Mouse (Mus musculus) R1 (cell line): Measurements from ENCODE around the gene Gm21915.

Experiments used
- DNase-seq: peaks from one replicate; pipeline ENCODE4 v3.0.0-alpha.2; 2018; ENCODE audit warnings: low read depth, low spot score

The Gm21915 gene

DNA sequence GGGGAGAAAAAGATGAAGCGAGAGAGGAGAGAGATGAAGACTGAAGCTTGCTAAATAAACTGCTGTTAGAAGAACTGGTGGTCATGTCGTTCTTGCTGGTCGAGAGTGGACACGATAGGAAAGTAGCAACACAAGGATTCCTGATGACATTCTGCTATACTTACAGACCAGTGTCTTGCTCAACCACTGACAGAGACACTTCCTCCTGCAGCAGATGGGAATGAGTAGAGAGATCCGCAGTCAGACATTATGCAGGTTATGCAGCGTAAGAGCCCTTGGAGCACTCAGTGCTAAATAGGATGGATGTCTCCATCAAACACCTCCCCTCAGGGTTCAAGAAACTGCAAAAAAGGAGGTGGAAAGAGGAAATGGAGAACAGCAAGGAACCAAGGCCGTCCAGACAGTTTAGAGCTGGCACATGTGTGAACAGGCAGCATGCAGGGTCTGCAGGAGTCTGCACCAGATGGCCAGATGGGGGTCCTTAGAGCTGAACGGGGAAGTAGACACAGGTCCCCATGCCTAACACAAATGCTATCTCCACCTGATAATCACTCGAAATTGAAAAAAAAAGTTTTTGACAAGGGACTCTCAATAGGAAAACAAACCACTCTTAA lies 4.1 kb upstream of the Gm21915 start:
- no peak for DNase-seq

DNA sequence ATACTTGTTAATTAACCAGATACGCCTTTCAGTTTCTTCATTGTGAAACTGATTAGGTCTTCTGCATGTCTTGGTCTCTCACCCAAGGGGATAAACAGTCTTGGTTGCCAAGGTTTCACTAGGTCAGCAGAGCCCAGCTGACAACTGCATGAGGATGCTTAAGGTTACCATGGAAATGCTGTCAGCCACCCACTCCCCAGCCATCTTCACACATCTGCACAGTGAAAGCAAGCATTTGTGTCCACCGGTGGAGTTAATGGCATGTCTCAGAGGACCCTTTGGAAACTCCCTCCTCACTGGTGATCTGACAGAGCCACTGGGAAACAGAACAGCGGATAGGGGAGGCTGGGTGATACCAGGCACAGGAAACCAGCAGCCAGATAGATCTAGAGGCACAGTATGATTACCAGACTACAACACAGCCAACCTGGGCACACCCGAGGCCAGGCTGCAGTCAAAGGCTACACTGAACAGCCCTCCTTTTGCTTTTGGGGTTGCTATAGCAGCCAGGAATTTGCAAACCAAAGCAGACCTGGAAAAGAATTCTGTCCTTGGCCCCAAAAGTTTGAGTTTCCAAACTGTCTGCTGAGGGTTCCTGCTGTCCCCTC lies 1.0 kb downstream of the Gm21915 start:
- peak; percentile 44 for DNase-seq

DNA sequence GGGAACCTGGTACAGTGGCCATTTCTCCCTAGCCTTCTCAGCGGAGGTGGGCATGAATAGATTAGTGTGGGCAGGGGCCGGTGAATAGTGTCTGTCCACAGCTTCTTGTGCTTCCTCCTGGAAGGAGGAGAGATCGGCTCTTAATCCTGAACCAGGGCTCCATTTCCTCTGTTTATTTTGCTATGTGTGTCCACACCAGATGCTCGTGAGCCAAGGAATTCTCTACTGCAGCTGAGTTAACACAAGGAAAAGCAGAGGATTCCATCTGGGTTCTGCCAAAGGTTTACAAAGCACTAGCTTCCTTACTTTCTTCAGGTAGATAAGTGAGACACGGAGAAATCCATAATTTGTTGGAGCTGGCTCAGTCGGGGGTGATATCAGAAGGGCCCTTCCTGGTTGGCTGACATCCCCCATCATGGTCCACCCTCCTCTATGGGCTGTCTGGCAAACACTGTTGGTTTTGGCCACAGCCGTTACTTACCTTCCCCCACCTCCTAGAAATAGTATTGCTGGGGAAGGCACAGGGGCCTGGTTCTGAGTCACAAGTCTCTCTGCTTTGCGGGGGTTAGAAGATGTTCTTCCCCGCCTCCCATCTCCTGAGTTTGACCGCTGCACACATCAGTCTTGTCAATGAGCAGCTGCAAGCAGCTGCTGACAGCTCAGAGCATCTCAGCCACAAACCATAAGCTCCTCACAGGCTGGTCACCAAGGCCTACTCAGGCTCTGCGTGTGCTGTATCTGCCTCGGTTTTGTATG lies 5.0 kb downstream of the Gm21915 start:
- no peak for DNase-seq

DNA sequence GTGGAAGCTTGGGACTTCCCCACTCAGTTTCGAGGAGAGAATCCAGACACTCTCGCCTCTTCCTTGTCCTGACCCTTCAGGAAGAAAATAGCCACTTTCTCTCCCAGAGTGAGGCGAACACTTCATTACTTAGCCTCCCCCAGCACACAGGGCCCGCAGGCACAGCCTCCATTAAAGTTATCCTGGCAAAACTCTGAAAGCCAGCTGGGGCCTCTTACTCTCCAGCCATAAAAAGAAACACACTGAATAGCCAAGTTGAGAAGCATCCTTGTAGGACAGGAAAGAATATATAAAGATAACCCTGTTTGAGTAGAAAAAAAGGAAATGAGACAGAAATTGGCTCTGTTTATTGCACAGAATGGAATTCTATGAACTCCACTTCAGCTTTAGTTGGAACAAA lies 8.2 kb downstream of the Gm21915 start:
- DNase-seq: no peak

DNA sequence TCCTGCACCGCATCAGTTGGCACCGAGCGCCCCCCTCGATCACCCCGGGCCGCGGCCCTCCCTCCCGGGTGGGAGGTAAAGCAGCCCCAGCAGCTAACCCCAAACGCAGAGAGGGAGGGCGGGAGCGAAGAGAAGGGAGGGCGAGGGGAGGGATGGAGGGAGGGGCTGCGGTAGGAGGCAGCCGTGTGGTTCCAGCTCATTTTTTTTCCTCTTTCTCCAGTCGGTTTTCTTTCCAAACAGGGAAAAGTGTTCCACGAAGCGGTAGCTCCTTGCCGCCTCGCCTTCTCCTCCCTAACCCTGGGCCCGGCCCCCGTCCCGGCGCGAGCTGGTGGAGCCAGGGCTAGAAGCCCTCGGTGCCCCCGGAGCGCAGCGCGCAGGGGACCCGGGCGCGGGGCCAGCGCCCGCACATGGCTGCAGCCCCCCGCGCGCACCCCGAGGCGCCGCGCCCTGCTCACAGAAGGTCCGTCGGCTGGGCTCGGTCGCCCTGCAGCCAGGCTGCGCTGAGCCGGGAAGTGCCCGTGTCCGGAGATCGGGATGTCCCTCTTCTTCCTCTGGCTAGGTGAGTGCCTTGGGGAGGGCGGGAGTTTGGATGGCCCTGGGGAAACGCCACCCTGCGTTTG lies 15.5 kb downstream of the Gm21915 start, which contains the start of gene Clmp:
Gene Clmp (plus strand): TSS at position 162 of the 620 bp plus-strand sequence.
- peak; percentile 57 for DNase-seq

DNA sequence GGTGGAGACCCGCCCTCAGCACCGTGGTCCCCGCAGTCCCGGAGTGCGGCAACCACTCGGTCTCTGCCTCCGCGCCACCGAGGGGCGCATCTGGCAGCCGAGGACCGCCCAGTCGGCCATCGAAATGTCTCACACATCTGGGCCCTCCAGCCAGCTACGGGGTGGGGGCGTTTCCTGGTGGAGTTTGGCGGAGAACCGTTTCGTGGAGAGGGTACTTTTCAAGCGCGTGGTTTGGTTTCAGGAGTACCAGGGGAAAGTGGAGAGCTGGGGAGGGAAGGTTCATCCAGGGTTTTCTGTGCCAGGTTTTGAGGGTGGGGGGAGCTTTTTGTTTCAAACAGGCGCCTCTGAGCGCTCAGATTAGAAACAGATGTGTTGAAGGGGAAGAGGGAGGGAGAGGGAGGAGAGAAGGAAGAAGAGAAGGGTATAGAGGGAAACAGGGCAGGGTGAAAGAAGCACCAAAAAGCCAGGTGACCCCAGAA lies 16.0 kb downstream of the Gm21915 start:
- peak; percentile 47 for DNase-seq

DNA sequence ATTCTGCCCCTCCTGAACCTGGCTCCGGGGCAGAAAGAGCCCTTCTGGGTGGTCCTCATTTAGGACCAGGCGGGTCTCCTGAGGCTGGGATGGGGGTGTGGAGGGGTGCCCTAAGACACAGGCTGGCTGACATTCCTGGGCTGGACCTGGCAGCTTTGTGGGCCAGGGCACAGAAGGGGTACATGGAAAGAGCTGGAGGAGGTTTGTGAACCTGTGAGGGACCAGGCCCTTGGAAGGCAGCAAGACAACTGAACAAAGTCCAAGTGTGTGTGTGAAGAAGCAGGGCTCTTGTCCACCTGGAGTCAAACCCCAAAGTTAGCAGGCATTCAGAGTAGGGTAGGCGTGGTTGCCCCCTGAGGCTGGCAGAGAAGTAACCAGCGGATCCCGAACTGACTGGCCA lies 16.6 kb downstream of the Gm21915 start:
- DNase-seq: no peak

DNA sequence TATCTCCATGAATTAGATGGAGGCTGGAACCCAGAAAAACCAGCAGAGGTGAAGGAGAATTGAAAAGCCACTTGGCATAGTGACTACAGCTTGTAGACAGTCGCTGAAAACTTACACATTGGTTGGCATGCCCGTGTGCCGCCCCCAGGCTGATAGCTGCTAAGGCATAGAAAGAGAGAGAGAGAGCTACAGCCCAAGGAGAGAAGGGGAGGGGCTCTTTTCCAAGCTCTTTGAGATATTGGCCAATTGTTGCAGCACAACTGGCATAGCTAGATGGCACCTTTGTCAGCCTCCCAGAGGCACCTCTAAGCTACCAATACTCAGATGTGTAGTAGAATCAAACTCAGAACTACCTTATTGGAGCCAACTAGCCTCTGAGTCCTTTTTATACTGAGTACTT lies 17.1 kb downstream of the Gm21915 start:
- DNase-seq: no peak

DNA sequence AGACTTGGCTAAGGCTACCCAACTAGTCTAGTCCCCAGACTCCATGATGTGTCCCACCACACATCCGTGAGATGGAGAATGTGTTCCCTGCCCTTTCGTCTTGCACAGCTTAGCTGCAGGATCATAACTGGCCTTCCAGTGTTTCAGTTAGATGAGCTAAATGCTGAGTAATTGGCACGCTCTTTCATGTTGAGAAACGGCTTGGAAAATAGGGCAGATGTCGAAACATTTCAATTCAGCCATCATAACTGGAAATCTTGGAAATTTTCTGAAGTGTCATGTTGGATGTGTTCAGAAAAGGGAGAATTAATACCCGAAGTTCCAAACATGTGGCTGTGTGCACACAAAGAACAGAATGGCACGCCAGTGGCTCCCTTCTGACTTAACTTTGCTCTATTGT lies 20.1 kb downstream of the Gm21915 start:
- DNase-seq: no peak

DNA sequence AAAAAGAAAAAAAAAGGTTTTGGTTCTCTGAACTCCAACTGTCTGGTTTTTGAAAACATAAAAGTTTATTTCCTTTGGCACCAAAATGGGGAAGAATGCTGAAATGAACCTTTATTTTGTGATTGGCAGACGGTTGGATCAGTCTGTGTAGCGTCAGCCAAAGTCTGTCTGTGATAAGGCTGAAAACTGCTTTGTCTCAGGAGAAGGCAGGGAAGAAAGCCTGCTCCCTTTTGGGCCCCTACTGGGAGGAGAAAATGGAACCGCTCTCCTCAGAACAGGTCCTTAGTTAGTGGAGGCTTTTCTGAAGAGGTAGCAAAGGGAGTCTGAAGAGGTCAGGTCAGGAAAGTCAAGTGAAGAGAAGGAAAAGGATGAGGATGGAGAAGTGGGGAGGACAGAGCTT lies 22.6 kb downstream of the Gm21915 start:
- DNase-seq: no peak

DNA sequence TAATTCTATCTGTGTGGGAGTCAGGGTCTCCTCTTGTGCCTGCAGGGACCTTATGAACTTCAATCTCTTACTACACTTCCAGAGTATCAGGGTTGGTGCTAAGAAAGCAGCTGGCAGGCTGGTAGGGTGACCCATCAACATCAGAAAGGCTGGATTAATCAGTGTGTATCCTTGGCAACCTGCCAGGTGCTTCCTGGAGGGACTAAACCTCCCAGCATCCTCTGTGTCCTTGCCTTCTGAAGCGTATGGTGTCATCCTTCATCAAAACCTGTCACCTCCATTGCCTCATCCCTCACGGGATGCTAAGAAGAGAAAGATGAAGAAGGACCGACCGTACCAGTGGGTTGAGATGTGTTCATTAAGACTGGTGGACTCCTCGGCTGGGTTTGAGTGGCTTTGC lies 23.4 kb downstream of the Gm21915 start:
- DNase-seq: peak; percentile 11

DNA sequence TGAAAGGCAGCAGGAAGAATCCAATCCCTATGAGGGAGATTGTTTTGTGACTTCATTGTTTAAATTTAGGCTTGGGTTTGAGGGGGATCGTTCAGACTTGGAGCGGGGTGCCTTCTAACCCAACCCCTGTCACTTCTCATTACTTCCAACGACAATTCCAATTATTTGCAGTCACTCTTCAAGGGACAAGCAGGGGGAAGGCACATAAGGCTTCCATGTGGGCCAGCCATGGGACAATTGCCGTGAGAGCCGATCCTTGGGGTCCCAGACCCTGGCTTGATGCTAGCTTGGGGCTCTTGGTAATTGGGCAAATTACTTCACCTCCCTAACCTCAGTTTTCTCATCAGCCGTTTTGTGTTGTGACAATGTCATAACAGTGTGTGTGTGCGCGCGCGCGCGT lies 23.9 kb downstream of the Gm21915 start:
- no peak for DNase-seq

DNA sequence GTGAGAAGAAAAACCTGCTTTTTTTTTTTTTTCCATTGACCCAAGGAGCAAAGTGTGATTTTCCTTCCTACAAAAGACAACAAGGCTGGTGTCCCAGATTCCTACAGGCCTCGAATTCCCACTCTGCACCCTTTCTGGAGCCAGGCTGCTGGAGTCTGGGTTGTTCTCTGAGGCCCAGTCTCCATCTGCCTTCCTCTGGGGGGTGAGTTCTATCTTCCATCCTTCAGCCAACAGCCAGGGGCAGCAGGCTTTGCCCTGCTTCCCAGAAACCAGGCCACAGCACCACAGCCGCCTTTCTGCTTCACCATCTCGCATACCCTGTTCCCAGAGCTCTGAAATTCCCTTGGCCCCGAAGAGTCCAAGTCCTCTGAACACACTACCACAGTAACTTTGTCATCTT lies 25.7 kb downstream of the Gm21915 start:
- DNase-seq: no peak

DNA sequence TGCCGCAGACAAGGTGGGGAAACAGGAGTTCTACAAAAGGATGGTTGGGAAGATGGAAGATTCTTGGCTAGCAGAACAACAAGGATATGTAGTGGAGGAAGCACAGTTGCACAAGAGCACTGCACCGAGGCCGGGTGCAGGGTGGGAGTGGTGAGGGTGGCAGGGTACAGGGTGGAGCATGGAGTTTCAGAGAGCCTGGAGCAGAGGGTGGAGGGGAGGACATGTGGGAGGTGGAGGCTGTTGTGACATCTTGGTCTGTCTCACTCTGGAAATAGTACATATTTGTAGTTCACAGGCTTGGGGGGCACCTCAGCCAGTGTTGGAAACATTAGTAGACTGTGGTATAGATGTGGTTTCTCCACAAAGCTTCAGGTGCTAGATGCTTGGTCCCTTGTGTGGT lies 28.8 kb downstream of the Gm21915 start:
- DNase-seq: no peak

DNA sequence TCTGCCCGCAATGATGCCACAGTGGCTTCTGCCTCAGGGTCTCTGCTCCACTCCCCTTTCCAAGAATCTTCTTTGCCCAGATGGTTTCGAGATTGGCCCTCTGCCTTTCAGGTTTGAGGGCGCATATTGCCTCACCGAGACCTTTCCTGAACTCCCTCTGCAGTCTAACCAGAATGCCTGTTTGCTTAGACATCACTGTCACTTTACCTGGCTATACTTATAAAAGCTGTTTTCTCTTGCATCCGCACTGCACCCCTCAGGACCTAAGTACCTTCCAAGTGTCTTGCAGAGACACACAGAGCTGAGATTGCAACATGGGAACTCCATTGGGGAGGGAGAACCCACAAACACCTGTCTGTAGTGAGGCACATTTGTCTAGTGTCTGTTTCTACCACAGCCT lies 29.8 kb downstream of the Gm21915 start:
- no peak for DNase-seq

DNA sequence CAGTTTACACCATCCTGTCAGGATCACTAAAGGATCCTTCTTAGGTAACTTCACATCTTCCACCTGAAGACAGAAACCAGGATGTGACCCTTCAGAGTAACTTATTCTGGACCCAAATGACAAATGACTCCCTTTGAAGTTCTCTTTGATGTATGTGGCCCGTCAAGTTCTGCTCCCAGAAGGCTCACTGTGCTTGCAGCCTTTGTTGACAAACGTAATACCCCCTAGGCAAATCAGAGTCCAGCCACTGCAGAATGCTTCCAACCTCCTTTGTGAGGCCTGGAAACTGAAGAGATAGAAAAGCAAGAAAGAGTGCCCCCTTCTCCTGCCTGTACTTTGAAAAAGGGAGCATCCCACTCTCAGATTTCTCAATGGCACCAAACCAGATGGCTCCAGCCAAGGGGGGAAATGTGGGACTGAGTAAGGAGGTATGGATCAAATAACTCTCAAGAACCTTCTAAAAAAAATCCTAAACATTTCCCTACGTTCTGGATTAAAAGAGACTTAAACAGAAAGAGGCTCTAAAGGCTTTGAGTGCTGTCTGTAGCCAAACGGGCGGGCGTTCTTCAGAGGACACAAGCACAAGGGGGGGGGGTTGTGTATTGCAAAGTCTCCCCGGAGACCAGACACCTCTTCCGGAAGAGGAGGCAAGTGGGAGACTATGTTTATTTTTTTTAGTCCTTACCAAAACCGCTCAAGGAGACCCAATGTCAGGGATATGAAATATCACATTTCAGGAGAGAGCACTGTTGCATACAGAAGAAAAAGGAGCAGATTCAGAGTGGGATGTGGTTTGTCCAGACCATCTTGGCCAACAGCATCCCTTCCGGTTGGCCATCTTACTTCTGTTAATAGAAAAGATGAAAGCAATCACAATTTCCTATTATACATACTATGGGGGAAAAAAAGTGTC lies 34.2 kb downstream of the Gm21915 start:
- DNase-seq: no peak

DNA sequence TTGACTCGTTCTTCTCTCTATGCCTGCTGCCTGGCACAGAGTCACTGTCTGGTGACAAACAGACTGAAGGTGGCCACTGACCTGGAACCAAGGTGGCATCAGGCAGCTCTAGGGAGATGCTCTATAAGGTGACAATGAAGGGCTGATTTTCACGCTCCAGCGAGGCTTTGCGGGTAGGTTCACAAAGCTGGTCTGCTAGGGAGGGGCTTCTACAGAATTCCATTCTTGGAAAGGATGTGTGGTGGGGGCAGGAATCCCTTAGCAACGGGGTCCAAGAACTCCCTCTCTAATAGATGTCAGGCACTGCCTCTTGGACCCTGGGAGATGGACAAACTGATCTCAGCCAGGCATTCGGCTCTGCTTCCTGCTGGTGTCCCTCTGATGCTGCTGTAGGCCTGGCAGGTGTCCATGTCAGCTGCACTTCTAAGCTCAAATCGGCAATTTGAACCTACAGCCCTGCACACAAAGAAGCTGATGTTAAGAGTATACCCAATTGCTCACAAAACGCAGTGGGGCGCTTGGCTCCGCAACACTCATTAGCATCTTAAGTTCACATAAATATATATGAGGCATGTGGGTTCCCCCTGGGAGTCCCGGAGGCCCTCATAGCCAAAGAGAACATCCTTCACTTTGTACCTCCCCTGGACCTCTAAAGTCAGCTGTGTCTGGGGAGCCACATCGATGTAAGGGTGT lies 38.2 kb downstream of the Gm21915 start:
- no peak for DNase-seq

DNA sequence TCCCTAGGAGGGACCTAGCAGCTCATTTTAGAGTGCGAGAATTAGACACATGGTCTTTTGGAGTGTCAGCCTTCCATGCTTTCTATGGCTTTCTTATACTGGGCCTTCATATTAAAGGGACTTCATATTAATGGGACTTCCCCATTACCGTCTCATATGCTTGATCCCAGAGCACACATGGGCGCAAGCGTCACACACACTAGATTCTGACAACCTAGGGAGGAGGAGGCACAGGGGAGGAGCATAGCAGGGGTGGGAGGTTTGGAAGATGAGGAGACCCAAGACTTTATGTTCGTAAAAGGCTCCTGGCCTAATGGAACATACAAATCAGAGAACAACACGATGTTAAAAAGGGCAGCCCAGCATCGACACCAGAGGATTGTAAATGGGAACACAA lies 38.7 kb downstream of the Gm21915 start:
- no peak for DNase-seq

DNA sequence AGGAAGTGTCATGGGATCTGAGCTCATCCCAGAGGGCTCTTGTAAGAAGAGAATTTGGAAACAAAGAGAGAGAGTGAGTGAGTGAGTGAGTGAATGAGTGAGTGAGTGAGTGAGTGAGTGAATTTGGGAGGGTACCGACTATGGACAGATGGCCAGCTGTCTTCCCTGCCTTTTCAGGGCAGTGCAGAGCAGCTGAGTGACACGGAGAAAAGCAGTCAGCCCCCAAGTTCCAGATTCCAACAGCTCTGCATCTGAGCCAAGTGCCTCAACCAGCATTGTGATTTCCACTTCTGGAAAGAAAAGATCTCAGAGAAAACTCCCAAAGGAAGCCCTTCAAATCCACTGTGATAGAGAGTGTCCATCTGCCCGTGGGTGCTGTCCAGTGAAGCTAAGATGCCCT lies 39.2 kb downstream of the Gm21915 start:
- no peak for DNase-seq

DNA sequence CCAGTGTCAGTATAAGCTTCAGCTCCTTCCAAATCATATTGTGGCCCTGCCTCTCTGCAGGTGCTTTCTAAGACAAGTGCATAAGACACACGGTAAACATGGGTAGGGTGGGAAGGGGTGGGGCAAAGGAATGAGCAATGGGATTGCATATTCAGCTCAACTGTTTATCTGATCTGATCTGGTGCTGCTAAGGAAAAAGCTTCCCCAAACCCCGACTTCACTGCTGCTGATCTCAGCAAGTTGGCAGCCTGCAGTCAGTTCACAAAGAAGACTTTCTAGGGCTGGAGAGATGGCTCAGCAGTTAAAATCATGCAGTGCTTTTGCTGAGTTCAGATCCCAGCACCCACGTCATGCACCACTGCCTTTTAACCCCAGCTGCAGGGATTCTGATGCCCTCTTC lies 39.6 kb downstream of the Gm21915 start:
- no peak for DNase-seq

DNA sequence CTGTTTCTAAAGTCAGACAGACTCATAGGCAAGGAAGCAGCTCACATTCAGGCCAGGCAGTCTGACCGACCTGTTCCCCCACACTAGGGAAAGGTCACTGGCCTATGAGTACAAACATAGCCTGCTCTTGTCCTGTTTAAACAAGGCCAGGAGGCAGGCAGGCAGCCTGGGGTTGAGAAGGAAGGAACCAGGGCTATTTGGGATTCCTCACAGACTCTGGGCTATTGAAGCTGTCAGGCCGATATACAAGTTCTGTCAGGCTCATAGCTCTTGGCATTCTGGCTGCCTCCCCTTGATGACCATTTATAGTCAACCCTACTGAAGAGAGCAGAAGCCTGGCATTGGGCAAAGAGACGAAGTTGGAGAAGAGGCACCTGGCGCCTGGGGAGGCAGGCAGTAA lies 41.2 kb downstream of the Gm21915 start:
- no peak for DNase-seq
